Mouse (Mus musculus) liver, embryonic 15.5 days (tissue): ENCODE data around the gene Eef1a1. TPM values are rescaled to one million over a fixed set of nuclear protein-coding genes. Genes with fewer than 3 reads are reported as not detected.

Experiments
- ATAC-seq: fragments of 200-750 bp; cut with Nextera tagmentation; 2 replicates; pipeline ENCODE4 v1.8.0; 2017; ENCODE audit warnings: moderate number of reproducible peaks, mild to moderate bottlenecking, moderate library complexity; ENCODE audit not compliant: insufficient read depth
- H3K27ac ChIP-seq: fragments of 300-500 bp; sonication (generic); replicated peaks from 2 replicates; pipeline ENCODE4 v1.5.1; 2015; ENCODE audit warnings: mild to moderate bottlenecking, inconsistent platforms
- H3K27me3 ChIP-seq: fragments of 300-500 bp; sonication (generic); 2 replicates; pipeline ENCODE4 v1.6.1; 2015; ENCODE audit warnings: mild to moderate bottlenecking, inconsistent platforms
- H3K36me3 ChIP-seq: fragments of 300-500 bp; sonication (generic); replicated peaks from 2 replicates; pipeline ENCODE4 v1.6.1; 2015; ENCODE audit warnings: moderate library complexity, mild to moderate bottlenecking, inconsistent platforms
- H3K4me1 ChIP-seq: fragments of 300-500 bp; sonication (generic); replicated peaks from 2 replicates; pipeline ENCODE4 v1.6.1; 2015; ENCODE audit warnings: inconsistent platforms
- H3K4me2 ChIP-seq: fragments of 300-500 bp; sonication (generic); 2 replicates; pipeline ENCODE4 v1.6.1; 2015; ENCODE audit warnings: moderate library complexity, mild to moderate bottlenecking, inconsistent platforms
- H3K4me3 ChIP-seq: fragments of 300-500 bp; sonication (generic); replicated peaks from 2 replicates; pipeline ENCODE4 v1.5.1; 2015; ENCODE audit warnings: mild to moderate bottlenecking, inconsistent platforms
- H3K9ac ChIP-seq: fragments of 300-500 bp; sonication (generic); 2 replicates; pipeline ENCODE4 v1.6.1; 2015; ENCODE audit warnings: moderate library complexity, mild to moderate bottlenecking, inconsistent platforms
- H3K9me3 ChIP-seq: fragments of 300-500 bp; sonication (generic); replicated peaks from 2 replicates; pipeline ENCODE4 v1.6.1; 2016; ENCODE audit warnings: inconsistent platforms
- WGBS: fragments of 180-500 bp; shearing (Covaris S2); methylation state at CpG from one replicate; pipeline ENCODE4 v1.1.7; 2015; ENCODE audit warnings: mixed read lengths; ENCODE audit not compliant: insufficient replicate concordance; 5-methylcytosine and 5-hydroxymethylcytosine counted together
- microRNA-seq: library from miRNA; unstranded; fragments of <30 nt; microRNA quantifications from one replicate; pipeline ENCODE4, GENCODE M21; 2016
- polyA plus RNA-seq: library from polyadenylated mRNA; unstranded; fragments of >200 nt; fragmentation: Nextera tagmentation; extraction: Ambion mirVana; gene quantifications from 2 replicates; pipeline ENCODE4 v1.2.1, GENCODE M21; 2015

The Eef1a1 gene
- polyA plus RNA-seq, 1 experiment from 2014 or later: 2,036 TPM

GRCm38 (mm10) chr9:78442579-78443392 lies 46.2 kb downstream of the Eef1a1 start, which contains the start of gene Cgas:
Gene Cgas, minus strand, starts transcription at chr9:78443237.
- peak within 1 kb of the TSS; percentile 59 for H3K4me3 ChIP-seq
- no peaks in the 10 kb centered on the region for H3K36me3 ChIP-seq
- no peaks in the 10 kb centered on the region for H3K9me3 ChIP-seq
- H3K27me3 ChIP-seq: peaks cover 79% of the 10 kb centered on the region
- WGBS: under 1% methylated on average over 81 of the region's 81 CpGs
- peak within 1 kb of the TSS; percentile 80 for H3K4me2 ChIP-seq
- H3K27ac ChIP-seq: peak within 1 kb of the TSS; percentile 6; the same call in 1 of the 2 replicates
- H3K4me1 ChIP-seq: peaks cover 19% of the 10 kb centered on the region
- peak within 1 kb of the TSS; percentile 47 for H3K9ac ChIP-seq
- peak; percentile 64 for ATAC-seq

DNA sequence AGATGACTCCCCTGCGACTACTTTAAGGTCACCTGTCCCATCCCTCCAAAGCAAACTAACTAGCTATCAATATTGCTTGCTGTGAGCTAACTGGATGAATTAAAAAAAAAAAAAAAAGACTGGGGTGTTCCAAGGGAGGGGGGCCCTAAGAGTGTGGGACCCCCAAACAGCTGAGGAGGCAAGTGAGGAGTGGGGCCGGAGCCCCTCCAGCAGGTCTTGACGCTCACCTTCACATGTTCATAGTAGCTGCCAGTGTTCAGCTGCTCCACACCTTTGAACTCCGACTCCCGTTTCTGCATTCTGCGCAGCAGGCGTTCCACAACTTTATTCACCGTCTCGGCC lies 46.7 kb downstream of the Eef1a1 start:
- WGBS: 6% methylated on average over 9 of the region's 9 CpGs

DNA sequence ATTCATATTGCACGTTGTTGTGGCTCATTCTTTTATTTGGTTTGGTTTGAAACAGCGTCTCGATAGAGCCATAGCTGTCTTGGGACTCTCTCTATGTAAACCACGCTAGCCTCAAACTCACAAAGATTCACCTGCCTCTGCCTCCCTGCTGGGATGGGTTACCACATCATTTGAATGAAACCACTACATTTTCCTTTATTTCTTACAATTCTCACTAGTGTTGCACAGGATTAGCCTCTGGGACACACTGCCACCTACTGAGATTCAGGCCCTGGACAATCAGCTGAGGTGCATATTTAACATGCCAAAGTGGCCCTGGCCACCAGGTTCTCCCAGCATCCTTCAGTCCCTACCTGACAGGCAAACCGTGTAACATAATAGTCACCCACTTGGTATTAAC lies 49.5 kb downstream of the Eef1a1 start:
- Histone ChIP-seq H3K9ac (no peak overlapping the region), H3K27ac (no peak overlapping the region), H3K4me1 (peaks cover 14% of the 10 kb centered on the region), H3K27me3 (peaks cover 54% of the 10 kb centered on the region), H3K9me3 (no peaks in the 10 kb centered on the region), H3K36me3 (no peaks in the 10 kb centered on the region), H3K4me2 (no peak overlapping the region), H3K4me3 (no peak overlapping the region)
- no peak for ATAC-seq
- WGBS: 63% methylated on average over 5 of the region's 5 CpGs

More for the DNA sequence above, 46.7 kb downstream of the Eef1a1 start:
- Histone ChIP-seq H3K36me3 (no peaks in the 10 kb centered on the region), H3K27me3 (peaks cover 75% of the 10 kb centered on the region), H3K4me3 (peak overlapping the region; percentile 59), H3K27ac (no peak overlapping the region), H3K4me1 (peaks cover 14% of the 10 kb centered on the region), H3K9ac (peak overlapping the region; percentile 47; the same call in 1 of the 2 replicates), H3K4me2 (peak overlapping the region; percentile 80), H3K9me3 (no peaks in the 10 kb centered on the region)
- ATAC-seq: 0 out of 2 replicates have a peak, but pooled peaks have one; percentile 18

DNA sequence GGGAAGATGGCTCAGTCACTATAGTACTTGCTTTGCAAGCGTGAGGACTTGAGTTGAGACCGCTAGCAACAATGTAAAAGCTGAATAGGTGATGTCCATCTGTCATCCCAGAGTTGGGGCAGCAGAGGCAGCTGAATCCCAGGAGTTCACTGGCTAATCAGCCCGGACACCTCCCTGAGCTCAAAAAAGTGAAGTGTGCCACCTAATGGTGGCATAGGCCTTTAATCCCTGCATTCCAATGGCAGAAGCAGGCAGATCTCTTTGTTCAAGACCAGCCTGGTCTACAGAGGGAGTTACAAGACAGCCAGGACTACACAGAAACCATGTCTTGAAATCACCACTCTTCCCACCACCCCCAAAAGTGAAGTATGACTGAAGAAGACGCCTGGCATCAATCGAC lies 56.5 kb downstream of the Eef1a1 start:
- WGBS: 75% methylated on average over 5 of the region's 5 CpGs
- no peak overlapping the region for H3K4me3 ChIP-seq
- H3K4me2 ChIP-seq: no peak overlapping the region
- H3K27me3 ChIP-seq: peaks cover 7% of the 10 kb centered on the region; the same call in 1 of the 2 replicates
- ATAC-seq: no peak
- H3K36me3 ChIP-seq: no peaks in the 10 kb centered on the region
- H3K27ac ChIP-seq: no peak overlapping the region
- H3K9me3 ChIP-seq: no peaks in the 10 kb centered on the region
- H3K9ac ChIP-seq: no peak overlapping the region
- H3K4me1 ChIP-seq: peaks cover 12% of the 10 kb centered on the region

DNA sequence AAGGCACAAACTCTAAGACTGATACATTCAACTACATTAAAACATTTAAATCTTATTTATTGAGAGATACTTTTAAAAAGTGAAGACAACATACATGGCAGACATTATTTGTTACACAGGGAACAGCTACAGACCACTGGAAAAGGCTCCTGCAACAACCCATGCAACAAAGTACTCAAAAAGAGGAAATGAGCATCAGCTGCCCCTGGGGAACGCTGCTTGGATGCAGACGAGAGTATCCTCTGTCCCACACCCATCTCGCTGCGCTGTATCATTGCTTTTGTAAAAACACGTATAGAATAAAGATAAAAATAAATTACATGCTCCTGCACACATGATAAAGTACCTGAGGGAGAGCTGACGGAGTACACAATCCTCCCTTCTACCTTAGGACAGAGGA lies 58.5 kb downstream of the Eef1a1 start:
- WGBS: 57% methylated on average over 6 of the region's 6 CpGs
- H3K9me3 ChIP-seq: no peaks in the 10 kb centered on the region
- H3K36me3 ChIP-seq: no peaks in the 10 kb centered on the region
- no peak for ATAC-seq
- H3K27me3 ChIP-seq: peaks cover 5% of the 10 kb centered on the region; the same call in 1 of the 2 replicates
- peaks cover 15% of the 10 kb centered on the region for H3K4me1 ChIP-seq
- no peak overlapping the region for H3K4me2 ChIP-seq
- H3K27ac ChIP-seq: no peak overlapping the region
- H3K9ac ChIP-seq: no peak overlapping the region
- H3K4me3 ChIP-seq: no peak overlapping the region

DNA sequence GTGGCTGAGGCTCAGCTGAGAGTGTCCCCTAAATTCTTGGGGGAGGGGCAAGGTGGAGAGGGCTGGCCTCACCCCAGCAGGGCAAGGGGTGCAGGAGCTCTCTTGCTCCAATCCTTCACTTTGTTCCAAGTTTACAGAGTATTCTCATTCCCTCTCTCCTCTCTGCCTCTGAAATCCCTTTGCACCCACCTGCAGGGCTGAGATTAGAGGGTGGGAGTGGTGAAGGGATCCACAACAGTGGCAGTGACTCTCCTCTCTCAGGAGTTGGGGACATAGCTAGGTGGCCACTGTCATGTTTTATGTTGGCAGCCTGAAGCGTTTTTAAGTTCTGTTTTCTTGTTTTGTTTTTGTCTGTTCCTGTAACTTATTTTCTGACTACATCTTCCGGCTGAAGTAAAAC lies 59.4 kb downstream of the Eef1a1 start:
- Histone ChIP-seq H3K4me3 (no peak overlapping the region), H3K27me3 (peaks cover 5% of the 10 kb centered on the region; the same call in 1 of the 2 replicates), H3K27ac (no peak overlapping the region), H3K4me2 (no peak overlapping the region), H3K4me1 (peaks cover 15% of the 10 kb centered on the region), H3K36me3 (no peaks in the 10 kb centered on the region), H3K9ac (no peak overlapping the region), H3K9me3 (no peaks in the 10 kb centered on the region)
- 52% methylated on average over 2 of the region's 2 CpGs for WGBS
- ATAC-seq: no peak

DNA sequence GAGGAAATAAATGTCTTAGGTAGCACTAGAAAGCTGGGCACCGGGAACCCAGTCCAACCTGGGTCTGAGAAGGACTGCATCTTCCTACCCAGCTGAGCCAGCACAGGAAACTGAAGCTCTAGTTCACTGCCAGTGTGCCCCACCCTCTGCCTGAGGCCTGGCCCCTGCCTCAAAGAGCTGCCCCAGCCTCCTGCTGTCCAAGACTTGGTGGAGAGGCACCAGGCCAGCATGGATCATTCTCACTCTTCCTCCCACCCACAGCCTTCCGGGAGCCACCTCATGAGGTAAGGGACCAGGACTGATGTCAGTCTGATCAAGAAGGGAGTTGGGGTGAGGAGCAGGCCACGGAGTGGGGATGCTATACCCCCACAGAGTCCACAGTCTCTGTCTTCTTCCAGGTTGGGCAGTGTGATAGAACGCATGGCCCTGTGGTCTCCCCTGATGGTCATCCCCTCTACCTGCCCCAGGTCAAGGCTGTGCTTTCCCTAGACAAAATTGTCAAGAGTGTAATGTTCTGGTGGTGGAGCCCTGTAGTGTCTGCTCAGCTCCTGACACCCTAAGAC lies 60.0 kb downstream of the Eef1a1 start:
- Histone ChIP-seq H3K4me2 (no peak overlapping the region), H3K27me3 (peaks cover 5% of the 10 kb centered on the region; the same call in 1 of the 2 replicates), H3K4me1 (peaks cover 15% of the 10 kb centered on the region), H3K9ac (no peak overlapping the region), H3K9me3 (no peaks in the 10 kb centered on the region), H3K27ac (0 out of 2 replicates have a peak overlapping the region, but pooled peaks have one; percentile 6), H3K36me3 (no peaks in the 10 kb centered on the region), H3K4me3 (no peak overlapping the region)
- ATAC-seq: no peak
- 73% methylated on average over 4 of the region's 4 CpGs for WGBS

Small RNAs within 50 kb of the gene (microRNA-seq; reads per million reads assigned to microRNA genes)
- gene Gm26377: not detected

Other genes with a start within 250 kb of the Eef1a1 start
- 0.26 and 0.36 TPM in 2 replicates for gene Gm3776, start 232.0 kb downstream of the Eef1a1 start, polyA plus RNA-seq
- gene Gm10639, start 199.2 kb downstream of the Eef1a1 start, polyA plus RNA-seq: not detected in 2 replicates
- gene Omt2a, start 174.4 kb downstream of the Eef1a1 start, polyA plus RNA-seq: not detected in 2 replicates
- gene Omt2b, start 161.6 kb downstream of the Eef1a1 start, polyA plus RNA-seq: not detected in 2 replicates
- gene Gsta2, start 133.4 kb downstream of the Eef1a1 start, polyA plus RNA-seq: 0.23 and 0.51 TPM in 2 replicates
- not detected in 2 replicates for gene Dppa5a, start 121.0 kb downstream of the Eef1a1 start, polyA plus RNA-seq
- 0.03 and 0.08 TPM in 2 replicates for gene Ooep, start 110.4 kb downstream of the Eef1a1 start, polyA plus RNA-seq
- not detected in 2 replicates for gene Ddx43, start 93.4 kb downstream of the Eef1a1 start, polyA plus RNA-seq
- gene Cgas, start 45.9 kb downstream of the Eef1a1 start, polyA plus RNA-seq: 0.82 and 0.98 TPM in 2 replicates
- gene Mto1, start 40.9 kb downstream of the Eef1a1 start, polyA plus RNA-seq: 19.6 and 19.8 TPM in 2 replicates
- gene Gm17324, start 40.4 kb downstream of the Eef1a1 start, polyA plus RNA-seq: 0.45 and 0.68 TPM in 2 replicates
- 4.2 and 4.7 TPM in 2 replicates for gene Slc17a5, start 98.9 kb upstream of the Eef1a1 start, polyA plus RNA-seq
- gene Cd109, start 126.4 kb upstream of the Eef1a1 start, polyA plus RNA-seq: 0.08 and 0.17 TPM in 2 replicates